Mouse (Mus musculus) adrenal gland, postnatal 14 days (tissue): ENCODE results near the gene Rrp9. TPM values are rescaled to one million over a fixed set of nuclear protein-coding genes. Genes with fewer than 3 reads are reported as not detected.

ENCODE experiments used
- DNase-seq: peaks from one replicate; pipeline ENCODE4 v3.0.0; 2021; ENCODE audit warnings: mixed read lengths
- total RNA-seq: library from RNA; stranded (reverse); gene quantifications from 2 replicates; pipeline ENCODE4 v1.2.3, GENCODE M21; 2021

Rrp9 gene
- total RNA-seq, 1 experiment from 2014 or later: 34.2 TPM

DNA sequence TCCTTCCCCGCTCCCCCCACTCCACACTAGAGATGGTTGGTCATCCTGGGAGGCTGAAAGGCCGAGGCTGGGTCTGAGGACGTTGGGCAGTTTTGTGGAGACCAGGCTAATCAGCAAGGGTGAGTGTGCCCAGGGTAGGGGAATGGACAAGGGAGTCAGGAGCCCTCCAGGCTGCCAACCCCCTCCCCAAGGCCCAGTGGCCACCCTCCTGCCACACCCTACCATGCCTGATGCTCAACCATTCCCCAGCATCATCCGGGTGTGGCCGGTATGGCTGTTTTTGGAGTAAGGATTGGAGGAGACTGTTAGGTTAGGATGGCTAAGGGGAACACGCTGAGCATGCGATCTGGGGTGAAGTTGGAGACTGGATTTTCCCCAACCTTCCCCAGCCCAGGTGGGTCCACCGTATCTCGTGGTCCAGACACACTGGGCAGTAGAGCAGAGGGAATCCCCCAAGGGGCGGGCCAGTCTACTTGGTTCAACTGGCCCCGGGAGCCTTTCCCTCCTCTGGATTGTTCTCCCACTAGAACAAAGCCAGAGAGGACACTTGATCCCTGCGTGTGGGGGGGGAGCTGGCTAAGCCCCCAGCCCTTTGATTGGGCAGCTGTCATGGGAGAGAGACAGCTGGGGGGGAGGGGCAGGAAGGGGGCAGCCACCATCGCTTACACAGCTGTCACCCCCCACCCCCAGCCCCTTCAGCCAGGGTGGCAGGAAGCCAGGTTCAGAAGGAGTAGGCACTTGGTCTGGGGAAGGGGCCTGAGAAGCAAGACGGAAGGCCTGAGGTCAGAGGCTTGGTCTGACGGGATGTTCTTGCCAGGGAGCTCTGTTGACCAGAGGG is 19.2 kb upstream of the Rrp9 start:
- no peak for DNase-seq

DNA sequence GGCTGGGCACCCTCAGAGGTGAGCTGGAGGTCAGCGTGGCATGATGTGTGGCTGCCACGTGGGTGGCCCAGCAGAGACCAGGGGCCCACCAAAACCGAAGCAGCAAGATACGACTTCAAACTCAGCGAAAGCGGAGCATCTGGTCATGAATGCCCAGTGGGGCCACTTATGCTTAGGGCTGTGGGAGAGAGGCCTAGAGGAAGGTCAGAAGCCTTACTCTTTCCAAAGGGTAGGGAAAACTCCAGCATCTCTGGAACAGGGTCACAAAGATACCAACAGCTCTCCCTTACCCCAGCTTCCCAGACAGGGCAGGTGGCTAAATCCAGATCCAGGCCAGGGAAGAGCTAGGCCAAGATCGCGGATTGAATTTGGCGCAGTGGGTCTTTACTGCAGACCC is 18.6 kb upstream of the Rrp9 start:
- DNase-seq: no peak

DNA sequence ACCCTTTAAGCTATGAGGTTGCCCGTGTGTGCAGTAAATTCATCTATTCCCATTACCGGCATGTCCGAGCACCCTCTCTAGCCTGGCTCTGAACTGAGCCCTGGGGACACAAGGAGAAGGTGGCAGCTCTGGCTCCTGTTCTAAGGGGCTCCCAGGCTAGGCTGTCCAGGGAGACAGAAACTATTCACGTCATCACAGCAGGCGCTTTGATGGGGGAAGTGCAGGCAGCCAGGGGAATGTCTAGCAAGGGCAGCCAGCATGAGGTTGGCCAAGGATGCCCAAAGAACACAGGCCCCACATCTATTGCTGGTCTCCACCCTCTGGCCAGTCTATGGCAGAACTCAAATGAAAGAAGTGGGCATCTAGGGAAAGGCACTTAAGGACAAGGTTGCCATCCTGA is 17.8 kb upstream of the Rrp9 start:
- DNase-seq: no peak

DNA sequence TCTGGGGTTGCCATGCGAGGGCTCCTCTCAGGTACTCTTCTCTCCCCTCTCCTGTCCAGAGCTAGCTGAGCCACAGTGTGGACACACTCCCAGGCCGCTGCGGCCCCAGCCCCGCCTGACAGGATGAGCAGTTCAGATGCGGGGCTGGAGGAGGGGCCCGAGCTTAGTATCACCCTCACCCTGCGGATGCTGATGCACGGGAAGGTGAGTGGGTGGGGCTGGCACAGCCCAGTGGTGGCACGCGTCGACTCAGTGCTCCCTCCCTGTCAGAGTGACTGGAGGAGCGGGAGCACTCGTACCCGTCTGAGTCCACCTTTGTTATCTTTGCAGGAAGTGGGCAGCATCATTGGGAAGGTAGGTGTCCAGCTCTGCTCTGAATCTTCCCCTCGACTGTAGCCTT is 15.8 kb upstream of the Rrp9 start:
- no peak for DNase-seq

DNA sequence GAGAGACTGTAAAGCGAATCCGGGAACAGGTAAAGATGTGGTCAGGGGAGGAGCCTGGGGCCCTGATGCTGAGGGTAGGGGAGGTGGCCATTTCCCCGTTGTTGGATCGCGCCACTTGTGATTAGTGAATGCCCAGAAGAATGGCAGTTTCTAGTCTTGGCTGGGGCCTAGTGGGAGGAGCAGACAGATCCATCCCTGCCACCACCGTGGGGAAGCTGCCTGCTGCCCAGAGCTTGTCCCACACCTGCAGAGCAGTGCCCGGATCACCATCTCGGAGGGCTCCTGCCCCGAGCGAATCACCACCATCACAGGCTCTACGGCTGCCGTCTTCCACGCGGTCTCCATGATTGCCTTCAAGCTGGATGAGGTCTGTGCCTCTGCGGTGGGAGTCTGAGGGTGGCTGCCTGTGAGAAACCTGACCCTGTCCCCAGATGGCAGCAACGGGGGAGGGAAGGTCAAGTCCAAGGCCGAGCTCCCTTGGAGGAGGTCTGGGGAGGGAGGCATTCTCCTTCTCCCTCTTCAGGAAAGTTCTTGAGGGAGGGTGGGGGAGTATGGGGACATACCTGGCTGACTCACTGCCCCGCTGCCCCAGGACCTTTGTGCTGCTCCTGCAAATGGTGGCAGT is 15.2 kb upstream of the Rrp9 start:
- DNase-seq: no peak

DNA sequence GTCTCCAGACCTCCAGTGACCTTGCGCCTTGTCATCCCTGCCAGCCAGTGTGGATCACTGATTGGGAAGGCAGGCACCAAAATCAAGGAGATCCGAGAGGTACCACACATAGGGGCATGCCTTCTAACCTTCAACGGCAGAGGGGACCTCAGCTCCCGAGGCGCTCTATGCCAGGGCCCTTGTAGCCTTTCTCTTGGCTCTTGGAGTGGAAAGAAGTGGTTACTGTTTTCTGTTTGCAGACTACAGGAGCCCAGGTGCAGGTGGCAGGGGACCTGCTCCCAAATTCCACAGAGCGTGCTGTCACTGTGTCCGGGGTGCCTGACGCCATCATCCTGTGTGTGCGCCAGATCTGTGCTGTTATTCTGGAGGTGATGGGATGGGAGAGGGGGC is 14.7 kb upstream of the Rrp9 start:
- DNase-seq: no peak

DNA sequence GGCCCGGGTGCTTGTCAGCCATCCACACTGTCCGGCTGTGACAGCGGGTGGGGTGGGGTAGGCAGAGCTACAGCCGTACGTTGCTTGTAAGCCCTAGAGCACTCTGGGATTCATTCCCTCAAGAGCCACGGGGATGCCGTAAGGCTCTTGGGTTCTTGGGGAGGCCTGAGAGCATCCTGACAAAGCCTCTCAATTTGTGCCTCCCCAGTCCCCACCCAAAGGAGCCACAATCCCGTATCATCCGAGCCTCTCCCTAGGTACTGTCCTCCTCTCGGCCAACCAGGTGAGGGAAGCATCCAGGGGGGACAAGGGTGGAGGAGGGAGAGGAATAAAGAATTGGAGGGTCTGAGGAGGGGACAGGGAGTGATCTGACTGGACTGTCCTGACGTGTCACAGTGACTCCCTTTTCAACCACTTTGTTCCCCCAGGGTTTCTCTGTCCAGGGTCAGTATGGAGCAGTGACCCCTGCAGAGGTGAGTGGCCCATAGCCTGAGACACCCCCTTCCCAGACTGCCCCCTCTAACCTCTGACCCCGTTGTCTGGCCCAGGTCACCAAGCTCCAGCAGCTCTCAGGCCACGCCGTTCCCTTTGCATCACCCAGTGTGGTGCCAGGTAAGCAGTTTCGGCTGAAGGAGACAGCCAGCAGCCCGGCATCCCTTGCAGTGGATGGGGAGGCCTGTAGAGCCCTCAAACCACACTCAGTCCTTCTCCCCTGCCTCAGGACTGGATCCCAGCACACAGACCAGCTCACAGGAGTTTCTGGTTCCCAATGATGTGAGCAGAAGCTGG is 13.9 kb upstream of the Rrp9 start:
- no peak for DNase-seq

DNA sequence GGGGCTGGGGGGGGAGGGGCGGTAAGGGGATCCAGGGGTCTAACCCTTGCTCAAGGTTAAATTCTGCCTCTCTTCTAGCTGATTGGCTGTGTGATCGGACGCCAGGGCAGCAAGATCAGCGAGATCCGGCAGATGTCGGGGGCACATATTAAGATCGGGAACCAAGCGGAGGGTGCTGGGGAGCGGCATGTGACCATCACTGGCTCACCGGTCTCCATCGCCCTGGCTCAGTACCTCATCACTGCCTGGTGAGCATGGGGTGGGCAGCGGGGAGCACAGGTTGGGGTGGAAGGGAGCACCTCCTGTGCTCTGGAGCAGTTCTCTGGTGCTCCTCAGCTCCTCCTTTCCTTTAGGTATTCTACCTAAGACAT is 13.3 kb upstream of the Rrp9 start:
- DNase-seq: no peak

DNA sequence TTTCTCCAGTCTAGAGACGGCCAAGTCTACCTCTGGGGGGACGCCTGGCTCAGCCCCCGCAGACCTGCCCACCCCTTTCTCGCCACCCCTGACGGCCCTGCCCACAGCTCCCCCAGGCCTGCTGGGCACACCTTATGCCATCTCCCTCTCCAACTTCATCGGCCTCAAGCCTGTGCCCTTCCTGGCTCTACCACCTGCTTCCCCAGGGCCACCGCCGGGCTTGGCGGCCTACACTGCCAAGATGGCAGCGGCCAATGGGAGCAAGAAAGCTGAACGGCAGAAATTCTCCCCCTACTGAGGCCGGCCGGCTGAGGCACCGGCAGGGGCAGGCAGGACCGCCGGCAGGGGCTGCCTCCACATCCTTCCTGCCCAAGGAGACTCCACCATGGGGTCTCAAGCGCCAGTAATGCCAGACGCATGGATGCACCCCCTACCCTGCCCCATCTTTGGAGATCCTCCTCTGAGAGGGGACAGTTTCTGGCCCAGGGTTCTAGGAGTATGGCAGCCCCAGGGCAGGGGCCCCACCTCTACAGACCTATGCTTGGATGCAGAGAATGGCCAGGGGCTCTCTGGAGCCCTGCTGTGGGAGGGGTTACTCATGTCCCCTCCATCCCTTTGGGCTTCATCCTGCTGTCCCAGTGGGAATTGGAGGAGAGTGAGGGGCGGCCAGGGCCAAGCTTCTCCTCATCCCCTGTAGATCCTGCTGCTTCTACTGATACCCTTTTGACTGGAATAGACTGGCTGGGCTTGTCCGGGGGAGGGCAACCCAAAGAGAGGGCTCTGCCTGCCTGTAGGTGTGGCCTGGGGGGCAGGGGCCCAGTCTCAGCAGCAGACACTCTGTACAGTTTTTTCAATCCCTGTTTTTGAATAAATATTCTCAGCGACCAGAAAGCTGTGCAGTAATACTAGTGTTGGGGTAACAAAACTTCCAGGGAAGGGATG is 12.4 kb upstream of the Rrp9 start:
- DNase-seq: no peak

DNA sequence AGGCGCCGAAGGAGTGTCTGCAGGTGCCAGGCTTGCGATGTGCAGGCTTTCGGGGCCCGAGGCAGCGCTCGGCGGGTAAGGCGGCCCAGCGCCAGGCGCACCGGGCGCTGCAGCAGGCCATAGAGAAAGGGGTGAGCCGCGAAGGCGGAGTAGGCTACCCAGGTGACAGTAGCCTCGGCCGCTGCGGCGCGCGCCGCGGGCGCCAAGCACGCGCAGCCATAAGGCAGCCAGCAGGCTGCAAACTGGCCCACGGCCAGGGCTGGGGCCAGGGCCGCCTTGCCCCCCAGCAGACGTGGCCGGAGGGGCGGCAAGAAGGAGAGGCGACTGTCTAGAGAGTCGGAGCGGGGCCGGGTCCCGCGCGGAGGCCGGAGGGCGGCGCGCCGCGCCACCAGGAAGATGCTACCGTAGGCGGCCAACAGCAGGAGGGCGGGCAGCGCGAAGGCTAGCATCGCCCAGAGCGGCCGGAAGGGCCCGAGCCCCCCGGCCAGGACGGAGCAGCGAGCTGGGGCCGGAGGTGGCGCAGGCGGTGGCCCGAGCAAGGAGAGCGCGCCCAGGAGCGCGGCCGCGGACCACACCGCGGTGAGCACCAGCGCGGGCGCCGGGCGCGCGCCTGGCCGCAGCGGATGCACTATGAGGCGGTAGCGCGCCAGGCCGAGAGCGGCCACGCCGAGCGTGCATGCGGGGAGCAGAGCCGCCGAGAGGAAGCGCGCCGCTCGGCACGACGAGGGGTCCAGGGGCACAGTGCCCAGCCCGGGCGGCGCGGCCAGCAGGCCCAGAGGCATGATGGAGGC is 10.8 kb upstream of the Rrp9 start:
- peak; percentile 78 for DNase-seq

DNA sequence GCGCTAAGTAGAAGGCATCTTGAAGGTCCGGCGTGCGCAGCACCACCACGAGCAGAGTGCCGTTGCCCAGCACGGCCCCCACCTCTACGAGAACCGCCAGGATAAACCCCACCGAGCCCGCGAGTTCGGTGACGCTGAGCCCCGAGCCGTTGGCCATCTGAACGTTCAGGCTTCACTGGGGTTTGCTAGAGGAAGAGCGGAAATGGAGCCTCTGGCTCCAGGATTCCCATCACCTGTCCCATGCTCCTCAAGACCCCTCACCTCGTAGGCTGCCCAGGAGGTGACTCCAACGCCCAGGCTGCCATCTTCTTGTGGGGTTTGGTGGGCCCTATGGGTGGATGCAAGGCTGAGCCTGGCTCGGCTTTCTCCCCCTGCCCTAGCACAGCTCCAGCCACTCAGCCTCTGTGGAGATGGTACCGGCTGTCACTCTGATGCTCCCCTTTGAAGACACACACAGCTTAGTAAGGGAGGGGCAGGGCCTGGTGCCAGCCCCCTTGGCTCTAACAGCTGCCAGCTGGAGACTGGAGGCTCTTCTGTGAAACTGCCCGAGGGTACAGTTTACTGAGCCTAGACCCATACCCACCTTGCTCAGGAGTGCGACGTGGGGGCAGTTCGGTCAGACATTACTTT is 10.1 kb upstream of the Rrp9 start, which contains the start of gene Gpr62:
Gene Gpr62 (minus strand): TSS at position 368 of the 630 bp plus-strand sequence.
- peak; percentile 45 for DNase-seq

DNA sequence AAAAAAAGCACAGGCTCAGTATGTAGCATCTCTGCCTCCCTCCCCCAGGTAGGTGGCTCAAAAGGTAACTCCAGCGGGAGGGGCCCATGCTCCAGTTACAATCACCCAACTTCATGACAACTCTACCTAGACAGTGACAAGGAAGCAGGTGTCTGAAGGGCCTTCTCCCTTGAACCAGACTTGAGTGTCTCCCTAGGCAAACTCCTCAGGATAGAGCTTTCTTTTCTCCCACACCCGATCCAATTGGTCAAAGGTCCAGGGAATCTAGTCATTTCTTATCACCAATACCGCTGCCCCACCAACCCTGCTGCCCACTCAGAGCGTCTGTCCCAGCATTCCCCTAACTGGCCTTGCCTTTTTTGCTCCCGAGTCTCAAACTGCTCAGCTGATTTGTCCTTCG is 9.0 kb upstream of the Rrp9 start:
- DNase-seq: no peak

DNA sequence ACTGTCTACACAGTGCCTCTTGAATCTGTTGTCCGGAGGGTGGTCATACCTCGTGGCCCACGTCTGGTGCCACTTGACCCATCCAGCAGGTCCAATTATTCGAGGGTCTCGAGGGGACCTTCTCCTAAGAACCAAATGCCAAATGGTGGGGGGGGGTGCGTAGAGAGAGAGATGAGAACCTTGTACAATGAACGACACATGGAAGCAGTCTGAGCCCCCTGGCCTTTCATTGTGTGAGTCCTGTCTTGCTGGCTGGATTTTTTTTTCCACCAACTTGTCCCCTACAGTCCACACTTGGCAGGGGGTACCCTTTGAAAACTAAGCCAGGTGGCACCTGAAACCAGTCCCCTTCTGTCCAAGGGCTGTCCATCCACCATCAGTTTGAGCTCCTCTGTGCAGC is 8.0 kb upstream of the Rrp9 start:
- no peak for DNase-seq

DNA sequence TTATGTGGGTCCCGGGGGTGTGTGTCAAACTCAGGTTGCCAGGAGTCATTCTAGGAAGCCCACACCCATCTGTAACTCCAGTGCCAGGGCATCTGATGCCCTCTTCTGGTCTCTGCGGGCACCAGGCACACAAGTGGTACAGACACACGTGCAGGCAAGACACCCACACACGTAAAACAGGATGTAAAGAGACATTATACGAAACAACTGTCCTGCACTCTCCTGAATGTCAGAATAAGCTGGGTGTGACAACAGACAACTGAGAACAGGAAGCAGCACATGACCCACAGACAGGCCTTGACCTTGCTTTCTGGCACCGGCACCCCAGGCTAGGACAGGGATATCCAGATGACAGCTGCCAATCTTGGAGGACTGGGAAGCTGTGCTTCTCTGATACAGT is 6.4 kb upstream of the Rrp9 start:
- DNase-seq: no peak

DNA sequence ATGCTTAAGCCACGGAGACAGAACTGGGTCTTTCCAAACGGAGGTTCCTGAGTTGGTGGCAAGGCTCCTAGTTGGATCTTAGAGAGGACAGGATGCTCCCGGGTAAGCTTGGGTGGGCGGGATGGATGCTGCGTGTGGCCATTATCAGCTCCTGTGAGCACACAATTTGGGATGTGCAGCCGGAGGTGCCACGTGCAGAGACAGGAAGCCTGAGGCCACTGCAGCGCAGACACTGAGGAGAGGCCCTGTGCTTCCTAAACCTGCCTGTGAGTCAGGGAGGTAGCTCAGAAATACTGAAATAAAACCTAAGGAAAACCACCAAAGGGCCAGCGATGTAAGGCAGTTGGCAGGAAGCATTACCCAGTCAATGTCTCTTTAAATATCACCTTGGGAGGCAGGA is 6.0 kb upstream of the Rrp9 start:
- peak; percentile 3 for DNase-seq

DNA sequence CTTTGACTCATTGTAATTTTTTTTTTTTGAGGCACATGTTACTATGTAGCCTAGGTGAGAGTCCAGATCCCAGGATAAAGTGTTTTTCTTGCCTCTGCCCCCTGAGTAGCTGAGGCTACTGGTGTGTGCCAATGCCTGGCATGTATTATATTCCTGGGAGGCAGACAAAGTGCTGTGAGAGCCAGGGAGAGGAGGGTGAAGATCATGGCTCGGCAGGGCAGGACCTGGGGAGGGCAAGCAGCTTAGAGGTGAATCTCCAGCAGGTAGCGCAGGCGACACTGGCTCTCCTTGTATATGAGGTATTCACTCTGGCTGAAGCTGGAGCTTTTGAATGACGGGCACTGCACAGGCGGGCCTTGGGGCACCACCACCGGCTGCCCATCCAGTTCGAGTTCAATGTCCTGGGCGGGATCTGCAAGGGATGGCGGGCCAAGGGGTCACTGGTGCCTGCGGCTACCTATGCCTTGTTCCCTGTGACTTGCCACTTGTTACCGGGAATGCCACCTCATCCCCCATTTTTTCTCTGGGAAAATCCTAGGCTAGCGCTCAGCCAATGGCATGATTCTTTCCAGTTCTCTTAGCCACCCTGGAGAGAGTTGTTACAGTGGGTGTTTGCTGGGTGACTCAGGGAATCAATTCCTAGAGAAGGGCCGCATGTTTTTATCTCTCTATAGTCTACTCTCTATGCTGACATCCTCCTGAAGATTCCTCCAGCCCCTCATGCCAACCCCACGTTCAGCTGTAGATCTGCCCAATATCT is 4.6 kb upstream of the Rrp9 start:
- peak; percentile 12 for DNase-seq

DNA sequence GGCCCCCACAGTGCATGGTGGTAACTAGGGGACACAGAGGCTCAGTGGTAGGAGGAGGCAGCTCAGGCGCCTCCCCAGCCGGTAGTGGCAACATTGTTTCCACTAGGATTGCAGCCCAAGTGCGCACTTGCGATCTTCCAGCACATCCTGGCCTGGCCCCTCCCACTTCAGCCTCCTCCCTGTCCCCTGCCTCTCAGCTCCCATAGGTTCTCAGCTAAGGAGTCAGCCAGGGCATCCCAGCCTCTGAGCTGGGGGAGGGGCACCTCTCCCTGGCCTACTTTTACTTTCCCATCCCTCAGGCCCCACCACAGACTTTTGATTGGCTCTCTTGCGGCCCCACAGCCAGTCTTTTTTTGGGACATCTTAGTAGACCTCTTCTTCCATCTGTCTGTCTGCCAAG is 3.9 kb upstream of the Rrp9 start:
- DNase-seq: peak; percentile 78

DNA sequence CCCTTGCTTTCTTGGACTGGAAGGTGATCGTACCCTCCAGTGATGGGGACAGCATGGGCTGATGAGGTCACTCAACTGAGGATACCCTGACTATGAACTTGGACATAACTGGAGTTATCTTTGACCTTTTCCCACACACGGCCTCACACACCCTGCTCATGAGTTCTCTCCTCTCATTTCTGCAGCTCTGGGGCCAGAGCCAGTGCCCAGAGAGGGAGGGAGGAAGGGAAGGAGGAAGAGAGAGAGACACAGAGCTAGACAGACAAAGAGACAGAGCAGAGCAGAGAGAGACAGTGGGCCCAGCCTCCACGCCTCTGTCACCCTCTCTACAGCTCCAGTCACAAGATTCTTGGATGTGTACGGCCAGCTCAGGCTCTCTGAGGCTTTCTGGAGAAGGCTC is 3.4 kb upstream of the Rrp9 start:
- DNase-seq: peak; percentile 12

DNA sequence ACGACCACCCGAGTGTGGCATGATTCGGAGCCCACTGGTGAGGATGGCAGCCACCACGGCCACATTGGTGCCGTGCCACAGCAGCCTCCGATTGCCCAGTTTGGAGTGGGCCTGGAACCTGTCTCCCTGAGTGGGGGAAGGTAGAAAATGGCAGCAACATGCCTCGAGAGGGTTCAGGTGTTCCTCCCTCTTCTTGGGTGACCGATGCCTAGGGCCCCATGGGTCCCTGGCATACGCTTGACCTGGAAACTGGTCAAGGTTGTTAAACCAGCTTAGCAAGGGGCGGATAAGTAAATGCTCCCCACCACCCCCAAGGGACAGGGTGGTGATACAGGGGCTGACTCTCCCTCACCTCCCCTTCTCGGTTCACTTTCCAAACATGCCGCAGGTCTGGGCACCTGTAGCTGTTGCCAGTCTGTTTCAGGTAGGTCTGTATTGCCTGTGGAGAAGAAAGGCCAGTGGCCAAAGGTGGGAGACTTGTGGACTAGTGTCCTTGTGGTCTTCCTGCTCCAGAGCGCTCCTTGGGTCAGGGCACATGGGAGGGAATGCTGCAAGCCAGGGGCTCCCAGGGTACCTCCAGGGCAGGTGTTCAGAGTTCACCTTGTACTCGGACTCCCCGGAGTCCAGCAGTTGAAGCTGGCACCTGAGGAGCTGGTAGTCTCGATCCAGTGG is 2.5 kb upstream of the Rrp9 start:
- DNase-seq: peak; percentile 4

DNA sequence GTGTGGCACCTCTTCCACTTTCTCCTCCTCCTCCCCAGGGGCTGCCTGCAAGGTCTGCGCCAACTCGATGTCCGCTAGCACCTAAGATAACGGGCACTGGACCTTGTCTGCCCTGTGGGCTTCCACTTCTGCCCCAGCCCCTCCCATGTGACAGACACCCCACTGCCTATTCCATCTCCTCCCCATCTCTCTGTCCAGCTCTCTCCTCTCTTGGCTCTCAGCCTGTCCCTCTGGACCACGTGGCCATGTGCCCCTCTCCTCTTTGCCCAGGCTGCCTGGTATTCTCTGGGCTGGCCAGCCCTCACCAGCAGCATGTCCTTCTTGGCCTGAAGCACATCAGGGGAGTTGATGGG is 2.0 kb upstream of the Rrp9 start:
- peak; percentile 4 for DNase-seq
